Mouse (Mus musculus): ENCODE data around the gene Scd2. TPM values are rescaled to one million over a fixed set of nuclear protein-coding genes. Genes with fewer than 3 reads are reported as not detected.
A peak's percentile ranks its signal among the peaks of the same experiment; 100 is the strongest.
"Not testable (repeated sequence)": the region's sequence is repeated elsewhere in the genome, so short reads cannot be mapped to it uniquely, and the experiment has no call there.

The Scd2 gene
- polyA plus RNA-seq, 1 experiment, result 442 TPM

DNA sequence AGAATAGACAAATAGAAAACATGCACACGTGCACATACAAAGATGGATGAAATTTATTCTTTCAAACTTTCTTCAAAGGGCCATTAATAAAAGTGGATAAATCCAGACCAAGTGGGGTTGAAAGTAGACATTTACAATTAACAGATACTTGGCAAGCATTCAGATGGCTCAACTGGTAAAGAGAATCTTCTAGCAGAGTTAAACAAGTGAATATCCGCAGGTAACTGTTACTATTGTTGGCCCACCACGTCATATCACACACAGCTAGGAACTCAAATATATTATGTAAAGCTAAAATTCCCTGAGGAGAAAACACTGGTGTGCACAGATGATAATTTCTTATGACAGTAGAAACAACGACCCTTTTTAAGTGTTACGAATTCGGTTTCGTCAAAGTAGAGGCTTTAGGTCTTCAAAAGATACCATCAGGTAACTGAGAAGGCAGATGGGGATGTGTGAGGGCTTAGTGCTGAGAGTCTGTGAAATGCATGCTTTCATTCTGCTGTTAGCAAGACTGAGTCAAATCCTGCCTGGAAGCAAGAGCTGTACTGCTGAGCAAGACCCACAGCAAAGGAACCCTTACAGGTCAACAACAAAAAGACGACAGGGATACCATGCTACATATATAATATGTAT lies 15.3 kb downstream of the Scd2 start:
- TF ChIP-seq POLR2A (IDR thresholded peaks at IDR 0.05; ENCODE audit: low read depth, low read length) (no peak), CTCF (IDR thresholded peaks at IDR 0.05; ENCODE audit: borderline replicate concordance, insufficient read depth, low read length) (no peak)
- H3K4me1 ChIP-seq (ENCODE audit: control insufficient read depth, insufficient read depth, low read length), result peaks cover 17% of the 10 kb centered on the region
- H3K27ac ChIP-seq (ENCODE audit: insufficient read depth, low read length), result no peak overlapping the region
- no peak overlapping the region for H3K4me3 ChIP-seq (ENCODE audit: insufficient read depth, low read length)

DNA sequence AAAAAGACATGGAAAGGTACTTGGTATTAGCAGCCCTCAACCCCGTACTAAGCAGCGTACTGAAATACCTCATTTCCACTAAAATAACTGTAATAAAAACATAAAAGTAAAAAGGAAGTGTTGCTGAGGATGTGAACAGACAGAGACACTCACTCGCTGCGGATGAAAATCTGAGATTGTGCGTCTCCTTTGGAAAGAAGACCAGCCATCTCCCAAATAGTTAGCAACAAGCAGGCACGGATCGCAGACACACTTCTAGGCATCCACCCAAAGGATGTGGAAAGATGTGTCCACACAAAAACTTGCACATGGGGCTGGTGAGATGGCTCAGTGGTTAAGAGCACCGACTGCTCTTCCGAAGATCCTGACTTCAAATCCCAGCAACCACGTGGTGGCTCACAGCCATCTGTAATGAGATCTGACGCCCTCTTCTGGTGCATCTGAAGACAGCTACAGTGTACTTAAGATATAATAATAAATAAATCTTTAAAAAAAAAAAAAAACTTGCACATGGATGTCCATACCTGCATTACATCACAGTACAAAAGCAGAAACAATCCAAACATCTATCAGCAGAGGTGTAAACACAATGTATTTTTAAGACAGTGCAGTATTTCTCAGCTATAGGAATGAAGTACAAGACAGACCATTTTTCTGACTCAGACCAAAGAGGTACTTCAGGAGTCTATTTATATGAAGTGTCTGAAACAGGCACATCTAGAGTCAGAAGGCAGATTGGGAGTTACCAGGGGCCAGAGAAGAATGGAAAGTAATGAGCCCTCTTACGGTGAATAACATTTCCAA lies 16.1 kb downstream of the Scd2 start:
- Histone ChIP-seq H3K4me1 (ENCODE audit: control insufficient read depth, insufficient read depth, low read length) (peaks cover 21% of the 10 kb centered on the region), H3K4me3 (ENCODE audit: insufficient read depth, low read length) (no peak overlapping the region), H3K27ac (ENCODE audit: insufficient read depth, low read length) (no peak overlapping the region)
- TF ChIP-seq POLR2A (IDR thresholded peaks at IDR 0.05; ENCODE audit: low read depth, low read length) (no peak), CTCF (IDR thresholded peaks at IDR 0.05; ENCODE audit: borderline replicate concordance, insufficient read depth, low read length) (no peak)

DNA sequence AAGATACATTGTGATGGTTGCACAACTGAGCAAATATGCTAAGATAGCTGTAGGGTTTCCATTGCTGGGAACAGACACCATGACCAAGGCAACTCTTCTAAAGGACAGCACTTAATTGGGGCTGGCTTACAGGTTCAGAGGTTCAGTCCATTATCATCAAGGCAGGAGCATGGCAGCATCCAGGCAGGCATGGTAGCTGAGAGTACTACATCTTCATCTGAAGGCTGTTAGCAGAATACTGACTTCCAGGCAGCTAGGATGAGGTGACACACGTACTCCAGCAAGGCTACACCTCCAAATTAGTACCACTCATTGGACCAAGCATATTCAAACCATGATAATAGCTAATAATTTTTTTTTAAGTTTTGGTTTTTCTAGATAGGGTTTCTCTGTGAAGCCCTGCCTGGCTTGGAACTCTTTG lies 16.7 kb downstream of the Scd2 start:
- not testable (repeated sequence) for H3K27ac ChIP-seq (ENCODE audit: insufficient read depth, low read length); H3K4me3 ChIP-seq (ENCODE audit: insufficient read depth, low read length)
- H3K4me1 ChIP-seq (ENCODE audit: control insufficient read depth, insufficient read depth, low read length), result peaks cover 18% of the 10 kb centered on the region

DNA sequence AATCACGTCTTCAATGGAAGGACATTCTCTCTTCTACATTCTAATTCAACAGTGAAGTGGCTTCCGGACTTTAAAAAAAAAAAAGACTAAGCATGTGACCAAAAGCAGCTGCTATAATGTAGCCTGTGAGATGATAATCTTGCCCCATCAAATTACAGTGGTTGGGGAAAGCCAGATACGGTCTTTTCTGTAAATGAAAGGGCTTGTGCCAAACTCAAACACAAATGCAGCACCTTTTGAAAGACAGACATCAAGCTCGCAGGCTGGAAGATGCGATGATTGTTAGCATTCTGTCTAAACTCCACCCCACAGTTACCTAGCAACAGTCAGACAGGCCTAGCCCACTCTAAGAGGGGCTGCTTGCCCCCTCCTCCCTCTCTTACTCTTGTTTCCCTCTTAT lies 17.3 kb downstream of the Scd2 start:
- Histone ChIP-seq H3K4me1 (ENCODE audit: control insufficient read depth, insufficient read depth, low read length) (peaks cover 12% of the 10 kb centered on the region), H3K4me3 (ENCODE audit: insufficient read depth, low read length) (no peak overlapping the region), H3K27ac (ENCODE audit: insufficient read depth, low read length) (peak overlapping the region; percentile 44; the same call in 1 of the 2 replicates)
- no peak for TF ChIP-seq CTCF (IDR thresholded peaks at IDR 0.05; ENCODE audit: borderline replicate concordance, insufficient read depth, low read length)

DNA sequence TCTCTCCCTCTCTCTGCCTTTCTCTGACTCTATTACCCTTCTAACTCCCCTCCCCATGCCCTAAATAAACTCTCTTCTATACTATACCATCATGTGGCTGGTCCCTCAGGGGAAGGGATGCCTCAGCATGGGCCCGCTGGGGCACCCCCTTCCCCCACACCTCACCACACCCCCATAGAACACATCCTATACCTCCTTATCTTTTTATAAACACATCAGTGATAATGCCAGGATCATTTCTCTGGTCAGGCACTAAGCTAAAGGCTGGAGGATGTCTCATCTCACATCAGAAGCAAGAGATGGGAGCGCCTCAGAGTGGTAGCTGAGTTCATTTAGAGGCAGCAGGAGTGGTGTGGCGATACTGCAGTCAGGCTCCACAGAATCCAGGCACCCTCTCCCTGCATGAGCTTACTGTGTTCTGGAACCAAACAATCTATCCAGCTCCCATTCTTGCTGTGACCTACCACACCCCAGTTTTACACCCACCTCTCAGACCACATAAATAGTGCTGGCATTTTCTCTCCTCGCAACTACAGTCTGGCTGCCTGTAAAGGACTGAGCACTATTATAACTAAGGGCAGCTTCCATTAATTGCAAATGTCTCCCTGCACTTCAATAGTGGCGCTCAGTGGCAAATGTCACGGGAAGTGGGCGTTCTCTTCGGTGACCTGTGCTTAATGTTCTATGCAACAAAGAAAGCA lies 18.0 kb downstream of the Scd2 start:
- H3K27ac ChIP-seq (ENCODE audit: insufficient read depth, low read length), result peak overlapping the region; percentile 44; the same call in 1 of the 2 replicates

DNA sequence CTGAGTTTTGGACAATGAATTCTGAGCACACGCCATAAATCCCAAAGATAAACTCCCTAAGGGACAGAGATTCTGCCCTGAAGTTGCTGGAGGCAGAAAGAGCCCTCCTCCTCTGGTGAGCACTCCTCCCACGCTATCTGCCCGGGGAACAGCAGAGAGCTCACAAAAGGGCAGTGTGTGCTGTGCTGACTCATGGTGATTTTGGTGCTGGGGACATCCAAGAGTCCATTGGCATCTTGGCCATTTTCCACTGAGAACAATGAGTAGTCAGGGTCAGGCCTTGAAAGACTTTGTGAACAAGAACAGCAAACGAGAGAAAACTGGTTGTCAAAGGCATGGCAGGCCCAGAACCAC lies 18.5 kb downstream of the Scd2 start:
- peak overlapping the region; percentile 62 for H3K27ac ChIP-seq (ENCODE audit: insufficient read depth, low read length)
- H3K4me3 ChIP-seq (ENCODE audit: insufficient read depth, low read length), result no peak overlapping the region
- TF ChIP-seq CTCF (IDR thresholded peaks at IDR 0.05; ENCODE audit: borderline replicate concordance, insufficient read depth, low read length) (no peak), POLR2A (IDR thresholded peaks at IDR 0.05; ENCODE audit: low read depth, low read length) (no peak)
- peaks cover 11% of the 10 kb centered on the region for H3K4me1 ChIP-seq (ENCODE audit: control insufficient read depth, insufficient read depth, low read length)

More for the DNA sequence above, 18.0 kb downstream of the Scd2 start:
- no peak for TF ChIP-seq POLR2A (IDR thresholded peaks at IDR 0.05; ENCODE audit: low read depth, low read length)
- no peak for TF ChIP-seq CTCF (IDR thresholded peaks at IDR 0.05; ENCODE audit: borderline replicate concordance, insufficient read depth, low read length)
- Histone ChIP-seq H3K4me3 (ENCODE audit: insufficient read depth, low read length) (no peak overlapping the region), H3K4me1 (ENCODE audit: control insufficient read depth, insufficient read depth, low read length) (peaks cover 11% of the 10 kb centered on the region)

DNA sequence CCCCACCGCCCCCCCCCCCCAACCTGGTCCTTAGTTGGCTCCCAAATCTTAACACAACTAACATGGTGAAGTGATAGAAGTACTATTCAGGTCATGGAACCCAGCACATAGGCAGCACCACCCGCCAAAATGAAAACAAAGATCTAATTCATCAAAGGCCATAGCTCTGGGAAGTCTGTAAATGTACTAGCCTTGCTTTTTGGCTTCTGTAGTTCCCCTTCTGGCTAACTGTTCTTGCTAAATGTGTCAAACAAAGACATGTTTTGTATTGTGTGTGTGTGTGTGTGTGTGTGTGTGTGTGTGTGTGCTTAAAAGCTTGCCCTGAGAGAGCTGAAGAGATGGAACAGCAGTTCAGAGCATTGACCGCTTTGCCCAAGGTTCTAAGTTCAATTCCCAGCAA lies 19.6 kb downstream of the Scd2 start:
- H3K4me1 ChIP-seq (ENCODE audit: control insufficient read depth, insufficient read depth, low read length), result peaks cover 8% of the 10 kb centered on the region
- no peak overlapping the region for H3K4me3 ChIP-seq (ENCODE audit: insufficient read depth, low read length)

DNA sequence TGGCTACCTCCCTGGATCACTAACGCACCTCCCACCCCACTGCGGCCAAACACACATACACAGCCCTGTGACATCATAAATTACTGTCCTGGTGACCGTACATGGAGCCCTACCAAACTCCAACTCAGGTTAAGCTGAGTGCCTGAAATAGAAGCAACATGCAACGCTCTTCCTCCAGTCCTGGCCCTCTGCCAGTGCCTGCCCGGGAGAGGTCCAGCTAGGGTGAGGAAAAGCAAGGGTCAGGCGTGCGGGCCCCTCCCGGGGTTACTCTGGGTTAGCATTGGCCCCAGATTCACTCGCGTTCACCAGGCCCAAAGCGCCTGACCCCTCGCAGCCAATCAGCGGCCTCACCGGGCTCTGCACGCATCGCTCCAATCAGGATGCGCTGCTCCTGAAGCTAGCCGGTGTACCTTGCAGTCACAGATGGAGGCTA lies 20.9 kb downstream of the Scd2 start:
- H3K4me3 ChIP-seq (ENCODE audit: insufficient read depth, low read length), result peak overlapping the region; percentile 18; the same call in 1 of the 2 replicates
- peak overlapping the region; percentile 66 for H3K27ac ChIP-seq (ENCODE audit: insufficient read depth, low read length)
- H3K4me1 ChIP-seq (ENCODE audit: control insufficient read depth, insufficient read depth, low read length), result peaks cover 8% of the 10 kb centered on the region
- TF ChIP-seq POLR2A (IDR thresholded peaks at IDR 0.05; ENCODE audit: low read depth, low read length), result no peak; the same call in 1 of the 2 replicates
- no peak for TF ChIP-seq CTCF (IDR thresholded peaks at IDR 0.05; ENCODE audit: borderline replicate concordance, insufficient read depth, low read length)

More for the DNA sequence above, 19.6 kb downstream of the Scd2 start:
- TF ChIP-seq CTCF (IDR thresholded peaks at IDR 0.05; ENCODE audit: borderline replicate concordance, insufficient read depth, low read length), result no peak
- TF ChIP-seq POLR2A (IDR thresholded peaks at IDR 0.05; ENCODE audit: low read depth, low read length), result no peak
- no peak overlapping the region for H3K27ac ChIP-seq (ENCODE audit: insufficient read depth, low read length)

DNA sequence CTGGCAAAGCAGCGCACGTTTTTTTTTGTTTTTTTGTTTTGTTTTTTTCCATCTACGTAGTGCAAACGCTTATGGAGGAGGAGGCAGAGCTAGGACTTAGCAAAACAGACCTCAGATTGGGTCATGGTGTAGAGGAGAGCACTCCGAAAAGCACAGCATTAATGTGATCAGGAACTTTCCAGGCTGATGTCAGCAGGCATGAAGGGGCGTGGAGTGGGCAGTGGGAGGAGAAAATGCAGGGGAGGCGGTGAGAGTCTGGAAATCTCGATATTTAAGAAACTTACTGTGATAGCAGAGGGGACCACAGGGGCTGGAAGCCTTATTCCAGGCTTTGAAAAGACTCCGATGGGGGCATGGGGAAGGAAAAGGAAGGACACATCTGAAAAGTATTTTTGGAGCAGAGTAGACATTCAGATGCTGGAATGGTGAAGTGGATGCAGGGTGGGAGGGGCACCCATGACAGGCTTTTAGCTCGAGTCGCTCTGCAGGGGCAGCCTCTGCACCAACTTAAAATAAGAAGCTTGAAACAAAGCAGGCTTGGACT lies 21.5 kb downstream of the Scd2 start:
- Histone ChIP-seq H3K4me3 (ENCODE audit: insufficient read depth, low read length) (peak overlapping the region; percentile 26), H3K27ac (ENCODE audit: insufficient read depth, low read length) (peak overlapping the region; percentile 37), H3K4me1 (ENCODE audit: control insufficient read depth, insufficient read depth, low read length) (peaks cover 8% of the 10 kb centered on the region)
- TF ChIP-seq POLR2A (IDR thresholded peaks at IDR 0.05; ENCODE audit: low read depth, low read length) (peak; percentile 56), CTCF (IDR thresholded peaks at IDR 0.05; ENCODE audit: borderline replicate concordance, insufficient read depth, low read length) (no peak)
